Mouse (Mus musculus) neural tube, embryonic 11.5 days (tissue): ENCODE measurements around the gene Arl6ip4. TPM values are rescaled to one million over a fixed set of nuclear protein-coding genes. Genes with fewer than 3 reads are reported as not detected.

Experiments
- ATAC-seq: fragments of 200-750 bp; cut with Nextera tagmentation; 2 replicates; pipeline ENCODE4 v1.8.0; 2017; ENCODE audit warnings: moderate number of reproducible peaks, mild to moderate bottlenecking, moderate TSS enrichment, moderate library complexity; ENCODE audit not compliant: insufficient read depth, low FRiP score, low TSS enrichment
- DNase-seq: peaks from one replicate; pipeline ENCODE4 v3.0.0-alpha.2; 2015; ENCODE audit warnings: low spot score
- H3K27ac ChIP-seq: fragments of 300-500 bp; sonication (generic); 2 replicates; pipeline ENCODE4 v1.5.1; 2014; ENCODE audit warnings: low read depth, mild to moderate bottlenecking, low read length
- H3K27me3 ChIP-seq: fragments of 300-500 bp; sonication (generic); 2 replicates; pipeline ENCODE4 v1.6.1; 2014; ENCODE audit warnings: mild to moderate bottlenecking, low read length, mixed read lengths; ENCODE audit not compliant: control insufficient read depth, insufficient read depth
- H3K36me3 ChIP-seq: fragments of 300-500 bp; sonication (generic); 2 replicates; pipeline ENCODE4 v1.6.1; 2014; ENCODE audit warnings: mild to moderate bottlenecking, low read length, moderate library complexity, mixed read lengths; ENCODE audit not compliant: control insufficient read depth, insufficient read depth
- H3K4me1 ChIP-seq: fragments of 300-500 bp; sonication (generic); 2 replicates; pipeline ENCODE4 v1.6.1; 2014; ENCODE audit warnings: low read length, mixed read lengths; ENCODE audit not compliant: control insufficient read depth, insufficient read depth
- H3K4me2 ChIP-seq: fragments of 300-500 bp; sonication (generic); 2 replicates; pipeline ENCODE4 v1.6.1; 2014; ENCODE audit warnings: low read depth, mild to moderate bottlenecking, moderate library complexity
- H3K4me3 ChIP-seq: fragments of 300-500 bp; sonication (generic); 2 replicates; pipeline ENCODE4 v1.5.1; 2014; ENCODE audit warnings: low read depth, low read length
- H3K9ac ChIP-seq: fragments of 300-500 bp; sonication (generic); 2 replicates; pipeline ENCODE4 v1.6.1; 2014; ENCODE audit warnings: mild to moderate bottlenecking, low read length
- H3K9me3 ChIP-seq: fragments of 300-500 bp; sonication (generic); 2 replicates; pipeline ENCODE4 v1.6.1; 2016; ENCODE audit warnings: low read length; ENCODE audit not compliant: control insufficient read depth
- WGBS: fragments of 180-500 bp; shearing (Covaris S2); extraction: QIAGEN DNeasy Blood & Tissue Kit; methylation state at CpG from one replicate; pipeline ENCODE4 v1.1.7; 2014; 5-methylcytosine and 5-hydroxymethylcytosine counted together
- polyA plus RNA-seq: library from polyadenylated mRNA; unstranded; fragments of >200 nt; fragmentation: Nextera tagmentation; extraction: Ambion mirVana; gene quantifications from 2 replicates; pipeline ENCODE4 v1.2.1, GENCODE M21; 2014

The Arl6ip4 gene
- polyA plus RNA-seq, 1 experiment from 2014 or later, result 84.7 TPM

DNA sequence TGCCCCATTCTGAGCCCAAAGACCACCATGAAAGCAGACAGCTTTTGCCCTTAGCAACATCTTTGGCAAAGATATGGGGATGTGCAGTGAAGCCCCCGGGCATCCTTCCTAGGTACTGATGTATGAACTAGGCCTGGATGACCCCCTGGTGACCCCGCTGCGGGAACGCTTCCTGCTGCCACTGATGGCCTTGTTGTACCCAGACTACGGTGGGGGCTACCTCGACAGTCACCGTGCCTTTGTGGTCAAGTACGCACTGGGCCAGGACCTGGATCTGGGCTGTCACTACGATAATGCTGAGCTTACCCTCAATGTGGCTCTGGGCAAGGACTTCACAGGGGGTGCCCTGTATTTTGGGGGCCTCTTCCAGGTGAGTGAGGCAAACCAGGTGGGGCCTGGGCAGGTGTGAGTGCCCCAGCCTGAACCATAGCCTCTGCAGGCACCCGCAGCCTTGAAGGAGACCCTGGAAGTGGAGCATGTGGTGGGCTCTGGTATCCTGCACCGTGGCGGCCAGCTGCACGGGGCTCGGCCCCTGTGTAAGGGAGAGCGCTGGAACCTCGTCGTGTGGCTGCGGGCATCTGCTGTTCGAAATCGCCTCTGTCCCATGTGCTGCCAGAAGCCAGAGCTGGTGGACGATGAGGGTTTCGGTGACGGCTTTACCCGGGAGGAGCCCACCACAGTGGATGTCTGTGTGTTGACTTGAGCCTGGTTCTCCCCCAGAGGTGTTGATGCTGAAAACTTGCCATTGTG lies 1.4 kb upstream of the Arl6ip4 start:
- Histone ChIP-seq H3K4me2 (no peak overlapping the region), H3K9me3 (no peaks in the 10 kb centered on the region), H3K27ac (no peak overlapping the region), H3K27me3 (no peaks in the 10 kb centered on the region), H3K4me3 (no peak overlapping the region), H3K9ac (no peak overlapping the region), H3K4me1 (peaks cover 15% of the 10 kb centered on the region), H3K36me3 (peaks cover 10% of the 10 kb centered on the region)
- 93% methylated on average over 24 of the region's 24 CpGs for WGBS
- no peak for DNase-seq
- no peak for ATAC-seq

DNA sequence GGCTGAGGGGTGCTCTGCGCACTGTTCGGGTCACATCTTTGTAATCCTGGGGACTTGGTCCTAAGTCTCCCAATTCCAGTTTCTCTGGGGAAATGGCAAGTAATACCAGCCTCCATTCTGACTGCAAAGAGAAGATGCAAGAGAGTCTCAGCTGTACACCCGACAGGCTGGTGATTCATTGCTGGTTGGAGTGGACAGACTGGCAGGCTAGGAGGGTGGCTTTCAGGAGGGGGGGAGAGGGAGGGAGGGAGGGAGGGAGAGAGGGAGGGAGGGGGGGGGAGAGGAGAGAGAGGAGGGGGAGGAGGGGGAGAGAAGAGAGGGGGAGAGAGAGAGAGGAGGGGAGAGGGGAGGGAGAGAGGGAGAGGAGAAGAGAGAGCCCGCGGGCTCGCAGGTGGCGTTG lies 358 bp upstream of the Arl6ip4 start:
- no peak for ATAC-seq
- H3K4me2 ChIP-seq, result peak overlapping the region; percentile 93
- peaks cover 15% of the 10 kb centered on the region for H3K36me3 ChIP-seq
- no peak overlapping the region for H3K27ac ChIP-seq
- H3K4me1 ChIP-seq, result peaks cover 15% of the 10 kb centered on the region
- peak overlapping the region; percentile 85 for H3K9ac ChIP-seq
- H3K4me3 ChIP-seq, result peak overlapping the region; percentile 95
- 21% methylated on average over 7 of the region's 7 CpGs for WGBS
- H3K27me3 ChIP-seq, result no peaks in the 10 kb centered on the region
- DNase-seq, result no peak
- H3K9me3 ChIP-seq, result no peaks in the 10 kb centered on the region

- ATAC-seq, result no peak
- peaks cover 20% of the 10 kb centered on the region for H3K36me3 ChIP-seq
- H3K9ac ChIP-seq, result no peak overlapping the region
- no peaks in the 10 kb centered on the region for H3K9me3 ChIP-seq
- H3K27ac ChIP-seq, result no peak overlapping the region
- no peak overlapping the region for H3K4me3 ChIP-seq
- H3K4me2 ChIP-seq, result no peak overlapping the region
- no peak for DNase-seq
- H3K27me3 ChIP-seq, result no peaks in the 10 kb centered on the region
- 78% methylated on average over 5 of the region's 5 CpGs for WGBS
- H3K4me1 ChIP-seq, result peaks cover 7% of the 10 kb centered on the region
Measured at GRCm38 (mm10) chr5:124119204-124119603, 3.3 kb downstream of the Arl6ip4 start.

DNA sequence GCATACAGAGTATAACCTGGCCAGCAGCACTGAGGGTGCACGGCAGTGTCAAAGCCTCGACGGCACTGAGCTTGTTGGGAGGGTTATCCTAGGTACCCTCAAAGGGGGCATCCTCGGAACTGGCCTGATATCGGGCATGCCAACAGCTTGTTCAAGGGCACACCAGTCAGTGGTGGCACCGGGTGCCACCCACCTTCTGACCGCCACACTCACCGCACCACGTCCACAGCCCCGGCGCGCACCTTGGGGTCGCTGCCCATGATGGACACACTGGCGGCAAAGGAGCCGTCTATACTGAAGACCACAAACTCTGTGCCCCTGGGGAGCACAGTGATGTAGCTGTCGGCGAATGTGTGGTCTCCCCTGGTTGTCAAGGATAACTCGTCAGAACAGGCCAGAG lies 6.5 kb downstream of the Arl6ip4 start:
- no peaks in the 10 kb centered on the region for H3K27me3 ChIP-seq
- no peak overlapping the region for H3K4me2 ChIP-seq
- H3K4me1 ChIP-seq, result no peaks in the 10 kb centered on the region
- 92% methylated on average over 18 of the region's 18 CpGs for WGBS
- no peak for DNase-seq
- no peak overlapping the region for H3K27ac ChIP-seq
- H3K9me3 ChIP-seq, result no peaks in the 10 kb centered on the region
- H3K9ac ChIP-seq, result no peak overlapping the region
- no peak overlapping the region for H3K4me3 ChIP-seq
- H3K36me3 ChIP-seq, result peaks cover 20% of the 10 kb centered on the region
- no peak for ATAC-seq

- Histone ChIP-seq H3K4me2 (no peak overlapping the region), H3K4me3 (no peak overlapping the region), H3K9ac (no peak overlapping the region), H3K36me3 (peaks cover 4% of the 10 kb centered on the region), H3K4me1 (no peaks in the 10 kb centered on the region), H3K9me3 (no peaks in the 10 kb centered on the region), H3K27me3 (no peaks in the 10 kb centered on the region), H3K27ac (no peak overlapping the region)
- 92% methylated on average over 11 of the region's 11 CpGs for WGBS
- ATAC-seq (no peak), DNase-seq (no peak)
Measured at GRCm38 (mm10) chr5:124125093-124125492, 9.2 kb downstream of the Arl6ip4 start.

DNA sequence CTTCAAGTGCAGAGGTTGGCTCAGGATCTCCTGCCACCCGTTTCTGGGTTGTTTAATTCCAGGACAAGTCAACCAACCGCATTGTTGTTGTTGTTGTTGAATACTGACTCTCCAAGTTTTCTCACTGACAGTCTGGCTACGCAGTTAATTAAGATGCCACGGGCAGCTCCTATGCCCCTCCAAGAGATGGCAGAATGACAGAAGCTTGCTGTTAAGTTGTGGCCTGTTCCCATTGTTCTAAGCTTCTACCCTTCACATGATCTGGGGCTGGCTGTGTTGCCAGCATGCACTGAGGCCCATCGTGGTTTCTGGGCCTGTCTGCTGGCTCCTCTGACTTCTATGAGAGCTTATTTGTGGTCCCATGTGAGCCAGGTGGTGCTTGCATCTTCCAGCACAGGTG lies 18.4 kb downstream of the Arl6ip4 start:
- Histone ChIP-seq H3K36me3 (no peaks in the 10 kb centered on the region), H3K9ac (no peak overlapping the region), H3K9me3 (no peaks in the 10 kb centered on the region), H3K27ac (no peak overlapping the region), H3K4me2 (no peak overlapping the region), H3K4me3 (no peak overlapping the region), H3K4me1 (no peaks in the 10 kb centered on the region), H3K27me3 (no peaks in the 10 kb centered on the region)
- no peak for ATAC-seq
- 90% methylated on average over 5 of the region's 5 CpGs for whole genome bisulfite sequencing
- DNase-seq, result no peak

- H3K4me2 ChIP-seq, result no peak overlapping the region
- 87% methylated on average over 7 of the region's 7 CpGs for WGBS
- H3K9me3 ChIP-seq, result no peaks in the 10 kb centered on the region
- no peak overlapping the region for H3K27ac ChIP-seq
- no peak for ATAC-seq
- H3K9ac ChIP-seq, result no peak overlapping the region
- 0 out of 2 replicates have a peak, but pooled peaks cover 2% of the 10 kb centered on the region for H3K36me3 ChIP-seq
- no peak overlapping the region for H3K4me3 ChIP-seq
- no peaks in the 10 kb centered on the region for H3K27me3 ChIP-seq
- no peaks in the 10 kb centered on the region for H3K4me1 ChIP-seq
- no peak for DNase-seq
Measured at GRCm38 (mm10) chr5:124138066-124138465, 22.2 kb downstream of the Arl6ip4 start.

DNA sequence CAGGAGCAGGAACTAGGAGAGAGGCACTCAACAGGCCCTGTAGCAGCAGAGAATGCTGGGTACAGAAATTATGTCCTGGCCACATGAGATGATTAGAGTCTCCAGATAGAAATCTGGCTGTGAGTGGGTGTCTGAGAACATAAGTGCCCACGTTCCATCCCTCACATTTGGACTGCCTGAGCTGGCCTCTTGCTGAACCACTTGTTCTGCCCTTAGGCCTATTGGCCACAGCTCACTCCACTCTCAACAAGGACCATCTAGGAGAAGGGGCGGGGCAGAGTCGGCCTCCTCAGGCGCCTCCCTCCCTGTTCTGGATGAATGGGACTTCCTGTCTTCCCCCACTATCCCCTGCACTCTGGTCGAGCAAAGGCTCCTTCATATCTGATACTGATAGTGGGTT lies 33.1 kb downstream of the Arl6ip4 start:
- Histone ChIP-seq H3K9ac (no peak overlapping the region), H3K4me3 (no peak overlapping the region), H3K9me3 (no peaks in the 10 kb centered on the region), H3K27me3 (no peaks in the 10 kb centered on the region), H3K4me2 (no peak overlapping the region), H3K27ac (no peak overlapping the region), H3K36me3 (no peaks in the 10 kb centered on the region), H3K4me1 (no peaks in the 10 kb centered on the region)
- DNase-seq (no peak), ATAC-seq (no peak)
- WGBS, result 70% methylated on average over 5 of the region's 5 CpGs

DNA sequence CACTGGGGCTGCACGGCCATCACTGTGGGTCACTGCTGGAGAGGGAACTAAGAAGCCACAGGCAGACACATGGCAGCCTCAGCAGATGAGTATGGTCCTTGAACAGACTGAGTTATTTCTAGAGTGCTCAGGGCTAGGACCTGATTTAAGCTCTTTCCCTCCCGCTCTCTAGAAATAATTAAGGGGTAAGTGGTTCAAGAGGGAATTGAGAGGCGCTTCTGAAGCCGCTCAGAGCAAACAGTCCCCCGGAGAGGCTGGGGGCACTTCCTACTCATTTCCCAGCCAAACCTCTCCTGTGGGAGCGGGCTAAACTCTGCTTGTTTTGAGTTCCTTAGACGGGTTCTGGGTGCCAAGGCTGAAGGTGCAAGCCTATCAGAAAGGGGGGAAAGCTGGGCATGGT lies 35.0 kb downstream of the Arl6ip4 start:
- no peaks in the 10 kb centered on the region for H3K9me3 ChIP-seq
- no peak for DNase-seq
- no peaks in the 10 kb centered on the region for H3K27me3 ChIP-seq
- no peak for ATAC-seq
- H3K4me2 ChIP-seq, result no peak overlapping the region
- H3K9ac ChIP-seq, result no peak overlapping the region
- H3K4me1 ChIP-seq, result no peaks in the 10 kb centered on the region
- H3K27ac ChIP-seq, result no peak overlapping the region
- no peak overlapping the region for H3K4me3 ChIP-seq
- 86% methylated on average over 7 of the region's 7 CpGs for WGBS
- H3K36me3 ChIP-seq, result no peaks in the 10 kb centered on the region
